Mouse (Mus musculus): ENCODE measurements around the gene Cmpk1.

DNA sequence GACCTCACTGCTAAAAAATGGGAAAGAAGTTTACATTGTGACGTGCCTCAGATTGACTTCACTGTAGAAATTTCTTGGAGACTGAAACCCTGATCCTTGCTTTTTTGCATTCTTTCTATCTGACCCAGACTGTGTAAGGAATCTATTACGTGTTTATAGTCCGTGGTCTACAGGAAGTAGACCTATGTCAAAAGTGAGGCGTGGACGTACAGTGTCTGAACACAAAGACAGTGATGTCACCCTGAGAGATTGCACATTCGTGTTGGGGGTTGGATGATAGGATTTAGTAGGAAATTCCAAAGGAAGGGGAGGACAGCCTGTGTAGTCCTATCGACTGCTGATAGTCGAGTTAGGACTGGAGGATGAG, 13.4 kb upstream of the Cmpk1 start:
- TF ChIP-seq POLR2A (IDR thresholded peaks at IDR 0.05; ENCODE audit: control insufficient read depth, extremely low read depth, insufficient read depth, low read length, poor library complexity) (no peak), CTCF (IDR thresholded peaks at IDR 0.05; ENCODE audit: borderline replicate concordance, control insufficient read depth, extremely low read depth, insufficient read depth, low read length, poor library complexity) (no peak)
